Mouse (Mus musculus) embryonic facial prominence, embryonic 12.5 days (tissue): ENCODE measurements around the gene Abca2. TPM values are rescaled to one million over a fixed set of nuclear protein-coding genes. Genes with fewer than 3 reads are reported as not detected.

Experiments used
- ATAC-seq: fragments of 200-750 bp; cut with Nextera tagmentation; 2 replicates; pipeline ENCODE4 v1.8.0; 2017; ENCODE audit not compliant: insufficient number of reproducible peaks, insufficient read depth, low FRiP score, low TSS enrichment
- H3K27ac ChIP-seq: fragments of 300-500 bp; sonication (generic); 2 replicates; pipeline ENCODE4 v1.5.1; 2016; ENCODE audit warnings: mild to moderate bottlenecking
- H3K27me3 ChIP-seq: fragments of 300-500 bp; sonication (generic); 2 replicates; pipeline ENCODE4 v1.6.1; 2016; ENCODE audit warnings: mild to moderate bottlenecking, moderate library complexity
- H3K36me3 ChIP-seq: fragments of 300-500 bp; sonication (generic); 2 replicates; pipeline ENCODE4 v1.6.1; 2016; ENCODE audit warnings: mild to moderate bottlenecking
- H3K4me1 ChIP-seq: fragments of 300-500 bp; sonication (generic); 2 replicates; pipeline ENCODE4 v1.6.1; 2016
- H3K4me2 ChIP-seq: fragments of 300-500 bp; sonication (generic); replicated peaks from 2 replicates; pipeline ENCODE4 v1.6.1; 2016; ENCODE audit warnings: mild to moderate bottlenecking, moderate library complexity
- H3K4me3 ChIP-seq: fragments of 300-500 bp; sonication (generic); 2 replicates; pipeline ENCODE4 v1.5.1; 2016; ENCODE audit warnings: mild to moderate bottlenecking
- H3K9ac ChIP-seq: fragments of 300-500 bp; sonication (generic); 2 replicates; pipeline ENCODE4 v1.6.1; 2016; ENCODE audit warnings: mild to moderate bottlenecking, moderate library complexity
- H3K9me3 ChIP-seq: fragments of 300-500 bp; sonication (generic); 2 replicates; pipeline ENCODE4 v1.6.1; 2016; ENCODE audit warnings: mild to moderate bottlenecking, moderate library complexity
- WGBS: fragments of 180-500 bp; shearing (Covaris S2); methylation state at CpG from one replicate; pipeline ENCODE4 v1.1.7; 2016; 5-methylcytosine and 5-hydroxymethylcytosine counted together
- polyA plus RNA-seq: library from polyadenylated mRNA; unstranded; fragments of >200 nt; fragmentation: Nextera tagmentation; extraction: Ambion mirVana; gene quantifications from 2 replicates; pipeline ENCODE4 v1.2.1, GENCODE M21; 2016

Abca2 gene
- polyA plus RNA-seq, 1 experiment from 2014 or later, result 5.2 TPM

DNA sequence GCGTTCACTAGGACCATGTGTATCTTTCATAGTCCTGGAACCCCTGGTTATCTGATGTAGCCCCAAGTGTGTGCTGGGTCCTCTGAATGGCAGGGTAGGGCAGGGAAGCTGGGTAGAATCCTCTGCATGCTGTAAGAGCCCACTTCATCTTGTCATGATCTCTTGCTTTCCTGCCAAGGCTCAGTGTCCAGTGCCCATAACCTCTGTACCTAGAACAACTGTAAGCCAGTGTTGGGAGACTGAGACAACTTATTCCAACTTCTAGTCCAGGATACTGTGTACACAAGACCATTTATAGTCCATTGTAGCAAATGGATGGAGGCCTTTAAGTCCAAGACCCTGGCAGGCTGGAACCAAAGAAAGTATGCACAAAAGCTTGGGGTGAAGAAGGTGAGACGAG, 36.8 kb downstream of the Abca2 start:
- no peaks in the 10 kb centered on the region for H3K27me3 ChIP-seq
- WGBS, result 81% methylated on average over 2 of the region's 2 CpGs
- no peaks in the 10 kb centered on the region for H3K36me3 ChIP-seq
- no peak overlapping the region for H3K9ac ChIP-seq
- no peaks in the 10 kb centered on the region for H3K9me3 ChIP-seq
- no peak overlapping the region for H3K27ac ChIP-seq
- peaks cover 12% of the 10 kb centered on the region for H3K4me1 ChIP-seq
- ATAC-seq, result no peak
- H3K4me2 ChIP-seq, result no peak overlapping the region
- no peak overlapping the region for H3K4me3 ChIP-seq

DNA sequence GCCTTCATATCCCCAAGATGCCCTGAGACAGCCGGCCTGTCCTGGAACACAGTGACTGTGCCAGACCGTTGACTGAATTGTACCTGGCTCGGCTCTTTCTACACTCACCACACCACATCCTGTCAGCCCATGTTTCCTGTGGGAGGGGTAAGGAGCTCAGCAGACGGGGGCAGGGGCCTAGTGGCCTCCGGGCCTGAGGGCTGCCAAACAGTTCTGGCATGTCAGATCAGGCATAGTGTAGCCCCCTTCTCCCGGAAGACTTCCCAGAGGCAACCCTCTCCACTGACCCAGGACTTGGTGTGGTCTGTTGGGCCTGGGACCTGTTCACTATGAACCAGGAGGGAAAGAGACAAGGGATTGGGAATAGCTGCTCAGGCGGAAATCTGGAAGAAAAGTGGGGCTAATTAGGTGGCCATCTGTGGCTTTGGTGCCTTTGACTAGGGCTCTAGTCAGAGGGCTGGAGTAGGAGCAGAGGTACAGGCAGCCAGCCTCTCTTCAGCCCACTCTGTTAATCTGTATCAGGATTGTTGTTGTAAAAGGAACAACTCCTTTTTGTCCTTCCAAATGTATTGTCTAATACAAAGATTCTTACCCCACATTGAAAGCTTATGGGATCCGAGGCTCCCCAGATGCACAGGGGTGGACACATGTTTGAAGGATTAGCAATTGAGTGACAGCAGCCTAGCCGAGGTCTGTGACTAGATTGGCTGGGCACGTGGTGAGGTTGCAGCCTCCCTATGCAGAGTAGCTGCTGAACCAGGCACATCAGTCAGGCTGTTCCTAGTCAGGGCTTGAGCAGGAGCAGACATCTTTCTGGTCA, 37.5 kb downstream of the Abca2 start:
- ATAC-seq, result no peak; the same call in 1 of the 2 replicates
- no peak overlapping the region for H3K9ac ChIP-seq
- H3K4me2 ChIP-seq, result no peak overlapping the region
- no peaks in the 10 kb centered on the region for H3K9me3 ChIP-seq
- no peak overlapping the region for H3K4me3 ChIP-seq
- no peaks in the 10 kb centered on the region for H3K36me3 ChIP-seq
- 35% methylated on average over 10 of the region's 10 CpGs for WGBS
- peaks cover 12% of the 10 kb centered on the region for H3K4me1 ChIP-seq
- H3K27ac ChIP-seq, result no peak overlapping the region
- H3K27me3 ChIP-seq, result no peaks in the 10 kb centered on the region

- Histone ChIP-seq H3K9ac (no peak overlapping the region), H3K9me3 (no peaks in the 10 kb centered on the region), H3K4me2 (no peak overlapping the region), H3K27me3 (no peaks in the 10 kb centered on the region), H3K36me3 (no peaks in the 10 kb centered on the region), H3K27ac (no peak overlapping the region), H3K4me1 (0 out of 2 replicates have a peak, but pooled peaks cover 6% of the 10 kb centered on the region), H3K4me3 (no peak overlapping the region)
- WGBS, result 76% methylated on average over 14 of the region's 14 CpGs
- ATAC-seq, result no peak
Measured at GRCm38 (mm10) chr2:25467606-25468303, 39.3 kb downstream of the Abca2 start.

DNA sequence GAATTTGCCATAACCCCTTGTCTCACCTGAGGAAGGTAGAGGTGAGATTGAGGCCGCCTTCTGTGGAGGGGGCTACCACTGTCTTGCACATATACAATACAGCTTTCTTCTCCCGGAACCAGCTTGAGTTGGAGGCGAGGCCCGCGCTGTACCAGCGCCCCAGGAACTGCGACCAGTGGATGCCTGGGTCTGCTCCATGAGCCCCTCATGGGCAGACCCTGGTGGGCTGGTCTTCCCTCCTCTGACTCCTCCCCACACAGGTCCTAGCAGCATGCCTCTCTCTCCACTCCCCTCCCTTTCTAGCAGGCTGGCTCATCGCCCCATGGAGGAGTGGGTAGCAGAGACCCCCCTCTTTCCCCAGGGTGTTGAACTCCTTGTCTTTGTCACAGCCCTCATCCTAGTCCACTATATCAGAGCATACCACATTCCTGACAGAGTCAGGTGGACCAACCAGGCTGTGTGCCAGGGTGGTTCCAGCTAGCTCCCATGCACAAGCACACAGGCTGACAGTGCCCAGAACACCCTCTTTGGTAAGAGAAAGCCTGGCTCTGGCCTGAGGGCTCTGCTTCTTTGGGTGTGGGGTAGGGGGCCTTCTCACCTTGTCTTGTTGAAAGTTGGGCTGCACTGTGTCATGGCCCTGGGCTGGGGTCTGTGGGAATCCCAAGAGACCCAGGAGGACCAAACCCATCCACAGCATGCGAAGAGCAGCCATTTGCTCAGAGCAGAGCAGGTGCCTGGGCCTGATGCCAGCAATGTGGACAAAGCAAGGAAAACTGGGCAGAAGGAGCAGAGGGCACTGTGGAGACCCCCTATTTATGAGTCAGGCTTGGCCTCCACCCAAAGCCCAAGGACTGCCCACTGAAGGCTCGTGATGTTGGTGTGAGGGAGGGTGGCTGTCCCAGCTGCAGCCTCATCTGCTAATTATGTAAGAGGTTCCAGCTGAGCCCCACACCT, 40.7 kb downstream of the Abca2 start:
- Histone ChIP-seq H3K9me3 (no peaks in the 10 kb centered on the region), H3K27ac (no peak overlapping the region), H3K4me2 (no peak overlapping the region), H3K4me1 (0 out of 2 replicates have a peak, but pooled peaks cover 6% of the 10 kb centered on the region), H3K27me3 (no peaks in the 10 kb centered on the region), H3K9ac (no peak overlapping the region), H3K36me3 (no peaks in the 10 kb centered on the region), H3K4me3 (no peak overlapping the region)
- WGBS, result 73% methylated on average over 10 of the region's 10 CpGs
- ATAC-seq, result peak; percentile 25; the same call in 1 of the 2 replicates

DNA sequence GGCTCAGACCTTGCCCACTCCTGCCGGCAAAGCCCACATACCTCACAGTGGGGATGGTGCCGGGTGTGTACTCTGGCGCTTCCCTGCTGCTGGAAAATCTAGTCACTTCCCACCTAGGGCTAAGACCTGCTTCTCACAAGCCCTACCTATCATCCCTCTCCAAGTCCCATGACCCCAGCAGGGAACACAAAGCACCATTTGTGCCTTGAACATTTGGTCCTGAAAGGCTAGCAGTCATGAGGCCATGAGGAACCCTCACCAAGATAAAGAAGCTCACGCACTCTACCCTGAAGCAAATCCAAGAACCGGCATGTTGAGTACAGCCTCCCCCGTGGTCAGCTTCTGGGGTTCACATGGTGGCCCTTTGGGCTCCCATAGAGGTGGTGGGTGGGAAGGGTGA, 41.5 kb downstream of the Abca2 start, which contains the start of gene Ptgds:
Gene Ptgds, minus strand, starts transcription at position 78 of the 400 bp plus-strand sequence.
- 49% methylated on average over 6 of the region's 6 CpGs for WGBS

DNA sequence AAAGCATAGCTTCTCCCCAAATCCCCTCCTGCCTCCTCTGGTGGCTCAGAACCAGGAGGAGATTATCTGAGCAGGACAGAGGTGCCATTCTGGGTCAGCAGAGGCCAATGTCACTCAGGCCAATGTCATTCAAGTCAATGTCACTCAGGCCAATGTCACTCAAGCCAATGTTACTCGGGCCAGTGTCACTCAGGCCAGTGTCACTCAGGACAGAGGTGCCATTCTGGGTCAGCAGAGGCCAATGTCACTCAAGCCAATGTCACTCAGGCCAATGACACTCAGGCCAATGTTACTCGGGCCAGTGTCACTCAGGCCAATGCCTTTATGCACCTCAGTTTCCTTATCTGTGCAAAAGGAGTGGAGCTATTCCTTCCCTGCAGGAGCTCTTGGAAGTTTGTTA, 44.0 kb downstream of the Abca2 start:
- Histone ChIP-seq H3K9ac (no peak overlapping the region), H3K36me3 (no peaks in the 10 kb centered on the region), H3K4me1 (0 out of 2 replicates have a peak, but pooled peaks cover 4% of the 10 kb centered on the region), H3K9me3 (no peaks in the 10 kb centered on the region), H3K4me2 (no peak overlapping the region), H3K4me3 (no peak overlapping the region), H3K27ac (no peak overlapping the region), H3K27me3 (no peaks in the 10 kb centered on the region)
- WGBS, result 67% methylated on average over 2 of the region's 2 CpGs
- ATAC-seq, result no peak

More for the DNA sequence above, 41.5 kb downstream of the Abca2 start, which contains the start of gene Ptgds:
- Histone ChIP-seq H3K4me3 (no peak within 1 kb of the TSS), H3K27ac (no peak within 1 kb of the TSS), H3K27me3 (no peaks in the 10 kb centered on the region), H3K9ac (no peak within 1 kb of the TSS), H3K4me2 (no peak within 1 kb of the TSS), H3K4me1 (0 out of 2 replicates have a peak, but pooled peaks cover 6% of the 10 kb centered on the region), H3K36me3 (no peaks in the 10 kb centered on the region), H3K9me3 (no peaks in the 10 kb centered on the region)
- no peak for ATAC-seq

DNA sequence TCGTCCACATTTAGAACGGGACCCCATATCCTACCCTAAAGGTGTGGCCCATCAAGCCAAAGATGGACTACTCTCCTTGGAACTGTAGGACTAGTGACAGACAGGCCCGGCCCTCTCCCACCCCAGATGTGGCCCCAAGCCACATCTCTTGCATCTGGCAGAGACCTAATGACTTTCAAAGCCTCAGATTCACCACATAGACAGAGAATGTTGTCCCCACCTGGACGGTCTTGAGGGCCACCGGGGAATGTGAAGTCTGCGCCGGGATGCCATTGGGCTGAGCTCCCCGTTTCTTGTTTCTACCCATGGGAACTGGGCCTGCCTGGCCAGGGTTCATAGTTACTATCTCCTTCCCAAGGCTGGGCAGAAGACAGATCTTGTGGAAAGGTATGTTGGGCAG, 49.0 kb downstream of the Abca2 start:
- no peaks in the 10 kb centered on the region for H3K27me3 ChIP-seq
- H3K9me3 ChIP-seq, result no peaks in the 10 kb centered on the region
- no peak overlapping the region for H3K4me3 ChIP-seq
- no peak overlapping the region for H3K27ac ChIP-seq
- no peak for ATAC-seq
- 91% methylated on average over 8 of the region's 8 CpGs for WGBS
- no peaks in the 10 kb centered on the region for H3K4me1 ChIP-seq
- no peaks in the 10 kb centered on the region for H3K36me3 ChIP-seq
- no peak overlapping the region for H3K9ac ChIP-seq
- H3K4me2 ChIP-seq, result no peak overlapping the region

DNA sequence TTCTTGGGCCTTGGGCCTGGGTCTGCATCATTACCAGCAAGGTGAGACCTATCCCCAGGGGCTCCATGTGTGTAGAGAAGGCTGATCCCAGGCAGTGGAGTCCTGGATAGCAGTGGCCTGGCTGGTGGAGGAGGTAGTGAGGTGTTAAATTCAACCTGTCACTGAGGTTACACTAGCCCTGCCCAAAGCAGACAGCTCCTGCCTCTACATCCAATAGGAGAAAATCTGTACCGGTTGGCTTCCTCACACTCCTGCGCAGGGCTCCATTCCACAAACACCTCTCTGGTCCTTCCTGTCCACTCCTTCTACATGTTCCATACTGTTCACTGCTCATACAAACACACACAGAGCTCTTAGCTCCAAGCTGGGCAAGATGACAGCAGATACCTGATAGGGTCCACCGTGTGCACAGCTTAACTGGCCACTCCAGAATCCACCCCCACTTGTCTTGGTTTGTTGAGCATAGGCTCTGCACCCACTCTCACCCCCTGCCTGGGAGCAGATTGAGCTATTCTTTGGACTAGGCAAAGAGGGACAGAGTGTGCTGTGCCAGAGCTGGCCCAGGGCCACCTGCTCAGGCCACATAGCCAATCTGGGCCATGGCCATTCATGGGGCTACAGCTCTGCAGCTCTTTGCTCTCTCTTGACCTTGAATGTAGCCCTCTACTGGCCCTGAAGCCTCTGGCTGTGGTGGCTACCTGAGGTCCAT, 49.6 kb downstream of the Abca2 start:
- Histone ChIP-seq H3K4me2 (no peak overlapping the region), H3K4me1 (no peaks in the 10 kb centered on the region), H3K36me3 (no peaks in the 10 kb centered on the region), H3K27me3 (no peaks in the 10 kb centered on the region), H3K4me3 (no peak overlapping the region), H3K9ac (no peak overlapping the region), H3K9me3 (no peaks in the 10 kb centered on the region), H3K27ac (no peak overlapping the region)
- ATAC-seq, result no peak
- 86% methylated on average over 3 of the region's 3 CpGs for WGBS

GRCm38 (mm10) chr2:25479551-25480311, 51.2 kb downstream of the Abca2 start:
- no peak overlapping the region for H3K4me3 ChIP-seq
- no peaks in the 10 kb centered on the region for H3K27me3 ChIP-seq
- H3K9me3 ChIP-seq, result no peaks in the 10 kb centered on the region
- ATAC-seq, result no peak
- 76% methylated on average over 10 of the region's 10 CpGs for WGBS
- H3K9ac ChIP-seq, result no peak overlapping the region
- H3K4me1 ChIP-seq, result no peaks in the 10 kb centered on the region
- no peak overlapping the region for H3K27ac ChIP-seq
- no peak overlapping the region for H3K4me2 ChIP-seq
- H3K36me3 ChIP-seq, result no peaks in the 10 kb centered on the region

- H3K4me2 ChIP-seq, result no peak overlapping the region
- WGBS, result 85% methylated on average over 1 of the region's 1 CpGs
- no peak overlapping the region for H3K4me3 ChIP-seq
- H3K27ac ChIP-seq, result no peak overlapping the region
- no peaks in the 10 kb centered on the region for H3K36me3 ChIP-seq
- H3K9ac ChIP-seq, result no peak overlapping the region
- no peak for ATAC-seq
- H3K9me3 ChIP-seq, result no peaks in the 10 kb centered on the region
- H3K4me1 ChIP-seq, result no peaks in the 10 kb centered on the region
- no peaks in the 10 kb centered on the region for H3K27me3 ChIP-seq
Measured at GRCm38 (mm10) chr2:25480541-25480940, 52.0 kb downstream of the Abca2 start.
